Mouse (Mus musculus) ES-E14 (cell line): ENCODE data around the gene Zfp786.

ENCODE experiments used
- HCFC1 ChIP-seq: IDR thresholded peaks from 2 replicates; pipeline ENCODE4 v1.6.1; 2012; ENCODE audit warnings: low read length, inconsistent platforms, borderline replicate concordance; ENCODE audit not compliant: insufficient read depth
- MAFK ChIP-seq: IDR thresholded peaks from 2 replicates; pipeline ENCODE4 v1.6.1; 2014; ENCODE audit warnings: mild to moderate bottlenecking, low read depth, low read length, inconsistent platforms; ENCODE audit not compliant: insufficient read depth
- ZC3H11A ChIP-seq: IDR thresholded peaks from 2 replicates; pipeline ENCODE4 v1.6.1; 2012; ENCODE audit warnings: low read depth, mild to moderate bottlenecking, inconsistent platforms, low read length, borderline replicate concordance
- ZNF384 ChIP-seq: IDR thresholded peaks from 2 replicates; pipeline ENCODE4 v1.6.1; 2012; ENCODE audit warnings: low read depth, low read length, inconsistent platforms

DNA sequence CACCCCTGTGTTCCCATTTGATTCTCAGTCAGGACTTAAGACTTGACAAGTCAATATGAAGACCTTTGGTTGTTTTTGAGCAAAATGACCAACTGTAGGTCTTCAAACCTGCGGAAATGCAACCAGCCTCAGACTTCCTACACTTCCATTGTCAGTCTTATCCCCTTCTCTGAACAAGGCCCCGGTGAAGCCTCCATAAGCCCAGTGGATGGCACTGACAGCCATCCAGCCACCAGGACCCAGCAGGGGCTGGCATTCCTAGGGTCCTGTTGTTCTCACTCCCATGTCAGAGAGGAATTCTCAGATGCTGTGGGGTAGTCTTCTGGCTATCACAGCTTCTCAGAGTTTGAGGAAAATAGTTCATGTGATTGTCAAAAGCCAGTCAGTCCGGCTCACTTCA is 47.9 kb upstream of the Zfp786 start:
- no peak for TF ChIP-seq HCFC1
- no peak for TF ChIP-seq MAFK
- no peak for TF ChIP-seq ZC3H11A
- no peak for TF ChIP-seq ZNF384
